8 mouse cellular contexts compared by ENCODE assay signal in genomic region chr15:98985240-98985981, GRCm38 (mm10). TPM values are rescaled to one million over a fixed set of nuclear protein-coding genes. Genes with fewer than 3 reads are reported as not detected.
DNase-seq lines count a peak whose midpoint lies in the region; ATAC-seq lines count a peak whose summit lies in the region.

No protein-coding gene starts in this region.

- WGBS in heart, embryonic 12.5 days, result 3% methylated on average over 29 of the region's 29 CpGs
- 3% methylated on average over 29 of the region's 29 CpGs for WGBS in kidney, embryonic 16.5 days
- WGBS in liver, embryonic 11.5 days, result 3% methylated on average over 29 of the region's 29 CpGs
- WGBS in stomach, embryonic 14.5 days, result 3% methylated on average over 29 of the region's 29 CpGs

- H3K4me2 ChIP-seq in heart, embryonic 12.5 days, result peak overlapping the region; percentile 78
- peak overlapping the region; percentile 67 for H3K4me2 ChIP-seq in kidney, embryonic 16.5 days (replicated peaks; ENCODE audit: low read depth, low read length)
- H3K4me2 ChIP-seq in liver, embryonic 11.5 days, result peak overlapping the region; percentile 77
- H3K4me2 ChIP-seq in stomach, embryonic 14.5 days (replicated peaks; ENCODE audit: low read depth, low read length), result peak overlapping the region; percentile 54

- H3K4me1 ChIP-seq in erythroblast, embryonic 14.5 days (ENCODE audit: control insufficient read depth), result peaks cover 31% of the 10 kb centered on the region
- peaks cover 58% of the 10 kb centered on the region for H3K4me1 ChIP-seq in heart, embryonic 12.5 days (replicated peaks)
- peaks cover 38% of the 10 kb centered on the region for H3K4me1 ChIP-seq in kidney, embryonic 16.5 days (ENCODE audit: insufficient read depth, low read length)
- H3K4me1 ChIP-seq in liver, embryonic 11.5 days (replicated peaks; ENCODE audit: control insufficient read depth, insufficient read depth, low read length), result peaks cover 16% of the 10 kb centered on the region
- peaks cover 8% of the 10 kb centered on the region; the same call in 1 of the 2 replicates for H3K4me1 ChIP-seq in stomach, embryonic 14.5 days (ENCODE audit: control insufficient read depth, insufficient read depth, low read length)

- H3K4me3 ChIP-seq in erythroblast, embryonic 14.5 days (replicated peaks), result peak overlapping the region; percentile 74
- H3K4me3 ChIP-seq in heart, embryonic 12.5 days, result peak overlapping the region; percentile 59
- H3K4me3 ChIP-seq in kidney, embryonic 16.5 days (ENCODE audit: low read length), result peak overlapping the region; percentile 60
- H3K4me3 ChIP-seq in liver, embryonic 11.5 days (ENCODE audit: low read depth, low read length), result peak overlapping the region; percentile 64
- peak overlapping the region; percentile 42 for H3K4me3 ChIP-seq in stomach, embryonic 14.5 days (ENCODE audit: low read depth, low read length)

- peak; percentile 86 for DNase-seq in CD4-positive, CD25-positive, alpha-beta regulatory T cell, adult 2 months (ENCODE audit: low read depth, low spot score)
- DNase-seq in brain, adult 2 months (ENCODE audit: low read depth, low spot score), result peak; percentile 95
- peak; percentile 80 for DNase-seq in liver, embryonic 11.5 days (ENCODE audit: low spot score)

- peak overlapping the region; percentile 98 for H3K27ac ChIP-seq in heart, embryonic 12.5 days (ENCODE audit: poor library complexity, severe bottlenecking)
- H3K27ac ChIP-seq in kidney, embryonic 16.5 days (ENCODE audit: low read length), result peak overlapping the region; percentile 94
- peak overlapping the region; percentile 91 for H3K27ac ChIP-seq in liver, embryonic 11.5 days (ENCODE audit: low read depth, low read length)
- H3K27ac ChIP-seq in stomach, embryonic 14.5 days (ENCODE audit: low read length), result peak overlapping the region; percentile 86

- H3K9ac ChIP-seq in heart, embryonic 12.5 days, result peak overlapping the region; percentile 82
- H3K9ac ChIP-seq in kidney, embryonic 16.5 days (replicated peaks; ENCODE audit: low read length), result peak overlapping the region; percentile 85
- H3K9ac ChIP-seq in liver, embryonic 11.5 days (ENCODE audit: low read depth, low read length), result peak overlapping the region; percentile 79
- peak overlapping the region; percentile 49 for H3K9ac ChIP-seq in stomach, embryonic 14.5 days (replicated peaks; ENCODE audit: low read depth, low read length)

- H3K9me3 ChIP-seq in erythroblast, embryonic 14.5 days (ENCODE audit: control insufficient read depth, low read length), result no peaks in the 10 kb centered on the region
- no peaks in the 10 kb centered on the region for H3K9me3 ChIP-seq in heart, embryonic 12.5 days (replicated peaks)
- no peaks in the 10 kb centered on the region for H3K9me3 ChIP-seq in kidney, embryonic 16.5 days (ENCODE audit: low read length)
- no peaks in the 10 kb centered on the region for H3K9me3 ChIP-seq in liver, embryonic 11.5 days (ENCODE audit: control insufficient read depth, low read length)
- no peaks in the 10 kb centered on the region for H3K9me3 ChIP-seq in stomach, embryonic 14.5 days (ENCODE audit: control insufficient read depth, low read depth, low read length)

- H3K27me3 ChIP-seq in erythroblast, embryonic 14.5 days (ENCODE audit: control insufficient read depth), result 0 out of 2 replicates have a peak, but pooled peaks cover 5% of the 10 kb centered on the region
- H3K27me3 ChIP-seq in heart, embryonic 12.5 days (replicated peaks), result no peaks in the 10 kb centered on the region
- no peaks in the 10 kb centered on the region for H3K27me3 ChIP-seq in kidney, embryonic 16.5 days (ENCODE audit: insufficient read depth, low read length)
- H3K27me3 ChIP-seq in liver, embryonic 11.5 days (replicated peaks; ENCODE audit: control insufficient read depth, insufficient read depth, low read length), result no peaks in the 10 kb centered on the region
- no peaks in the 10 kb centered on the region for H3K27me3 ChIP-seq in stomach, embryonic 14.5 days (ENCODE audit: control insufficient read depth, insufficient read depth, low read length)

- H3K36me3 ChIP-seq in erythroblast, embryonic 14.5 days (ENCODE audit: control insufficient read depth), result no peaks in the 10 kb centered on the region
- no peaks in the 10 kb centered on the region for H3K36me3 ChIP-seq in heart, embryonic 12.5 days
- no peaks in the 10 kb centered on the region for H3K36me3 ChIP-seq in kidney, embryonic 16.5 days (ENCODE audit: insufficient read depth, low read length)
- H3K36me3 ChIP-seq in liver, embryonic 11.5 days (ENCODE audit: control insufficient read depth, insufficient read depth, low read length), result no peaks in the 10 kb centered on the region
- H3K36me3 ChIP-seq in stomach, embryonic 14.5 days (ENCODE audit: control insufficient read depth, insufficient read depth, low read length), result no peaks in the 10 kb centered on the region

- ATAC-seq in heart, embryonic 12.5 days (ENCODE audit: insufficient number of reproducible peaks, low FRiP score), result peak; percentile 79
- ATAC-seq in kidney, embryonic 16.5 days (ENCODE audit: low FRiP score, low TSS enrichment), result peak; percentile 86
- peak; percentile 84 for ATAC-seq in liver, embryonic 11.5 days (replicated peaks; ENCODE audit: low FRiP score)
- peak; percentile 89 for ATAC-seq in monocyte, adult 5-6 weeks (replicated peaks; ENCODE audit: insufficient number of reproducible peaks, low FRiP score, low TSS enrichment, poor library complexity, severe bottlenecking)
- ATAC-seq in stomach, embryonic 14.5 days (ENCODE audit: insufficient number of reproducible peaks, insufficient read depth, low FRiP score, low read depth), result peak; percentile 72

RNA-seq across cellular contexts. Expression of gene Tuba1a, which starts 31.9 kb away (rescaled TPM):
- 4.0 and 13.4 TPM in 2 replicates for polyA plus RNA-seq in erythroblast, embryonic 14.5 days (2012)
- polyA plus RNA-seq in heart, embryonic 12.5 days (2016; fragmentation: Nextera tagmentation; extraction: Ambion mirVana), result 1,110 and 1,118 TPM in 2 replicates
- 925 and 946 TPM in 2 replicates for polyA plus RNA-seq in kidney, embryonic 16.5 days (2015; fragmentation: Nextera tagmentation; extraction: Ambion mirVana)
- polyA plus RNA-seq in liver, embryonic 11.5 days (2014; fragmentation: Nextera tagmentation; extraction: Ambion mirVana), result 419 and 432 TPM in 2 replicates
- 79.8 to 96.7 TPM (median 88.2 TPM) in 3 replicates for total RNA-seq in monocyte, adult 5-6 weeks (2017)
- polyA plus RNA-seq in stomach, embryonic 14.5 days (2014; fragmentation: Nextera tagmentation; extraction: Ambion mirVana), result 1,231 and 1,258 TPM in 2 replicates

RNA-seq across cellular contexts. Expression of gene Gm49450, which starts 32.1 kb away (rescaled TPM):
- polyA plus RNA-seq in erythroblast, embryonic 14.5 days (2012), result not detected in 2 replicates
- not detected in 2 replicates for polyA plus RNA-seq in heart, embryonic 12.5 days (2016; fragmentation: Nextera tagmentation; extraction: Ambion mirVana)
- not detected in 2 replicates for polyA plus RNA-seq in kidney, embryonic 16.5 days (2015; fragmentation: Nextera tagmentation; extraction: Ambion mirVana)
- not detected in 2 replicates for polyA plus RNA-seq in liver, embryonic 11.5 days (2014; fragmentation: Nextera tagmentation; extraction: Ambion mirVana)
- total RNA-seq in monocyte, adult 5-6 weeks (2017), result 12.2 to 56.4 TPM in 2 of 3 replicates, not detected in the other
- polyA plus RNA-seq in stomach, embryonic 14.5 days (2014; fragmentation: Nextera tagmentation; extraction: Ambion mirVana), result not detected in 2 replicates

RNA-seq across cellular contexts. Expression of gene Tuba1c, which starts 44.3 kb away (rescaled TPM):
- polyA plus RNA-seq in erythroblast, embryonic 14.5 days (2012), result 12.6 and 20.7 TPM in 2 replicates
- 135 and 139 TPM in 2 replicates for polyA plus RNA-seq in heart, embryonic 12.5 days (2016; fragmentation: Nextera tagmentation; extraction: Ambion mirVana)
- polyA plus RNA-seq in kidney, embryonic 16.5 days (2015; fragmentation: Nextera tagmentation; extraction: Ambion mirVana), result 213 and 219 TPM in 2 replicates
- 202 and 214 TPM in 2 replicates for polyA plus RNA-seq in liver, embryonic 11.5 days (2014; fragmentation: Nextera tagmentation; extraction: Ambion mirVana)
- total RNA-seq in monocyte, adult 5-6 weeks (2017), result 104 to 150 TPM (median 116 TPM) in 3 replicates
- polyA plus RNA-seq in stomach, embryonic 14.5 days (2014; fragmentation: Nextera tagmentation; extraction: Ambion mirVana), result 191 and 203 TPM in 2 replicates

RNA-seq across cellular contexts. Expression of gene Tuba1b, which starts 51.0 kb away (rescaled TPM):
- 71.2 and 76.8 TPM in 2 replicates for polyA plus RNA-seq in erythroblast, embryonic 14.5 days (2012)
- polyA plus RNA-seq in heart, embryonic 12.5 days (2016; fragmentation: Nextera tagmentation; extraction: Ambion mirVana), result 1,481 and 1,517 TPM in 2 replicates
- 1,826 and 1,900 TPM in 2 replicates for polyA plus RNA-seq in kidney, embryonic 16.5 days (2015; fragmentation: Nextera tagmentation; extraction: Ambion mirVana)
- polyA plus RNA-seq in liver, embryonic 11.5 days (2014; fragmentation: Nextera tagmentation; extraction: Ambion mirVana), result 1,854 and 2,015 TPM in 2 replicates
- total RNA-seq in monocyte, adult 5-6 weeks (2017), result 86.5 to 154 TPM (median 137 TPM) in 3 replicates
- 1,548 and 1,685 TPM in 2 replicates for polyA plus RNA-seq in stomach, embryonic 14.5 days (2014; fragmentation: Nextera tagmentation; extraction: Ambion mirVana)

Comparison
In these comparisons a context has a peak if more than half of its experiments do, and no peak if none do; other contexts are left out.
1. Peak in every context shown above with its lines: DNase-seq, ATAC-seq, H3K4me3 ChIP-seq and H3K27ac ChIP-seq.
2. RNA of gene Tuba1a, which starts 31.9 kb away (polyA plus RNA-seq): 1,231 to 1,258 TPM in stomach, embryonic 14.5 days, 1,110 to 1,118 TPM in heart, embryonic 12.5 days, 925 to 946 TPM in kidney, embryonic 16.5 days and 419 to 432 TPM in liver, embryonic 11.5 days; 4.0 to 13.4 TPM in erythroblast, embryonic 14.5 days; every median in the first group is over 10 times any median in the second.